Mouse (Mus musculus): ENCODE measurements around the gene Ugcg.

The Ugcg gene

DNA sequence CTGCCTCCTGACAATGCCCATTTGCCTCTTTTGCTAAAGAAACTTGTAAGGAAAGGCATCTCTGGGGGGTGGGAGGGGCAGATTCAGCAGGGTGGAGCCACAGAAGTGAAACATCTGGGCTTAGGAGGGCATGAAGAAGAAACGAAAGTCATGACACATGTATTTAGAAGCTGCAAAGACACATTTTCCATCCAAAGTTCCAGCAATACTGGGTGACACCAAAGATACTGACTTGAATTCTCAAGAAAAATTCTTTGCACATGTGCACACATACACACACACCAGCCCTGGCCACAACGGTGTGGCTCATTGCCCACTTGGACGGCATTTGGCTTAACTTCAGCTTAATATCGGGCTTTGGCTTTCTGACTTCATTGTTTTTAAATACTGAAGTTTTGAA, 35.8 kb downstream of the Ugcg start:
- DNase-seq (ENCODE audit: low read depth), result no peak

DNA sequence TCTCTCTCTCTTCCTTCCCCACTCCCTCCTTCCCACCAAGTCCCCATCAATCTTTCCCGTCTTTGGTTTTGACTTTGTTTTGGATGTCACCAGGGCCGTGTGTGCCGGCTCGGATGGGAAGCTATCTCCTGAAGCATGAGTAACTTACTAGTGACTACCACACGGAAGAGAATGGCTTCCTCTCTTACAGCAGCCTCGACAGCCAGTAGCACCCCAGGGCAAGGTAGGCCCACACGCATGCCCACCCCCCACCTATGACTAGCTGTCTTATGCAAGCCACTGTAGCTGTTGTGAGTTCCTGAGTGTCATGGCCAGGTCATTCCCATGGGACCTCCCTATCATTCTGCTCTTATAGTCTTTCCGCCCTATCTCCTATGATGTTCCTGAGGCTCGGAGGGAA, 38.0 kb downstream of the Ugcg start:
- no peak for DNase-seq (ENCODE audit: low read depth)

DNA sequence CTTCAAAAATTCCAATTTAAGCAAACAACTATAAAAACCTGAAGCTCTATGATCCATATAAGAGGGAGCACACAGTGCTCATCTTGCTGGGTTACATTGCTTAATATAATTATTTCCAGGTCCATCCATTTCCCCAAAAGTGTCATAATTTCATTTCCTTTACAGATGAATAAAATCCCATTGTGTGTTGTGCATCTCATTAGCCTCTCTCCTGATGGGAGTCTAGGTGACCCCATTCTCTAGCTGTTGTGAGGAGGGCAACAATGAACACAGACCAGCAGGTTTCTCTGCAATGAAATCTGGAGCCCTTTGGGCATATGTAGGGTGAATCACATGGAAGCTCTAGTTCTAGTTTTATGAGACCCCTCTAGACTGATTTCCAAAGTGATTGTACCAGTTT, 39.9 kb downstream of the Ugcg start:
- no peak for DNase-seq (ENCODE audit: low read depth)

DNA sequence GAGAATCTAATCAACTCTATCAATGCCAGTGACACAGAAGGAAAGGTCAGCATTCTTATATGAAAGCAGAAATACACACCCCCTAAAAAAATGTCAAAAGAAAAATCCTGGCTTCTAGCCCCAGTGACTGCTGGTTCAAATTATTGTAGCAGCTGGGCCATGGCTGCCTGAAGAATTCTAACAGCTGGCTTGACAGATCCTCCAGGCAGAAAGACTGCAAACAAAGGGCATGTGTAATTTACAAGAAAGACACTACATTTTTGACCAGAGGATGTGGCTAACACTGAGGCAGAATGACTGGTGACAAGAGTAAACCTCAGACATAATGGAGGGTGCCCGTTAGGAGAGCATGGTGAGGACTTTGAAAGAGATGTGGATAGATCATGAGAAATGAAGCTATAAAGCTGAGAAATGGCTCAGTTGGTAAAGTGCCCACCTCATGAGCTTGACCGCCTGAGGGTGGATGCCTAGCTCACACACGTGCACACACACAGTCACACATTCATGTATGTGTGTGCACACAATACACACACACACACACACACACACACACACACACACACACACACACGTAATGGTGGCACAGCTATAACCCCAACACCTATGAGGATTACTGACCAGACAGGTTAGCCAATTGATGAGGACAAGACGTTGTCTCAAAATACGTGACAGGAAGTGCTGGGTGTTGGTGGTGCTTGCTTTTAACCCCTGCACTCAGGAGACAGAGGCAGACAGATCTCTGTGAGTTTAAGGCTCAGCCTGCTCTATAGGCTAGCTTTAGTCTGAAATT, 42.4 kb downstream of the Ugcg start:
- no peak for DNase-seq (ENCODE audit: low read depth)

DNA sequence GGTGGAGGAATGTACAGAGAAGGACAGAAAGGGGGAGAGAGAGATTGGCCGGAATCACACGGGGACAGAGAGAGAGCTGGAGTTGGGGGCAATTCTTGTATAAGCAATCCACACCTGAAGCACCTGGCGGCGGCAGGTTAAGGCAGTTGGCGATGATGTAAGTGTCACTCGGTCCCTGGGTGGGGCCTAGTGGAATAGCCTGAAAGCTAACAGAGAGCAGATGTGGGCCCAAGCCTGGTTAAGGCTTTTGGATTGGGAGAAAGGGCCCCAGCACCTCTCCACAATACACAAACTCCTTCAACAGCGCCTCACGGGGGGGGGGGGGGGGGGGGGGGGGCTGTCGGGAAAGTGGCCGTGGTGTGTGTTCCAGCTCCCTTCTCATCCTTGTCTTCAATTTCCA, 45.0 kb downstream of the Ugcg start:
- no peak for DNase-seq (ENCODE audit: low read depth)

DNA sequence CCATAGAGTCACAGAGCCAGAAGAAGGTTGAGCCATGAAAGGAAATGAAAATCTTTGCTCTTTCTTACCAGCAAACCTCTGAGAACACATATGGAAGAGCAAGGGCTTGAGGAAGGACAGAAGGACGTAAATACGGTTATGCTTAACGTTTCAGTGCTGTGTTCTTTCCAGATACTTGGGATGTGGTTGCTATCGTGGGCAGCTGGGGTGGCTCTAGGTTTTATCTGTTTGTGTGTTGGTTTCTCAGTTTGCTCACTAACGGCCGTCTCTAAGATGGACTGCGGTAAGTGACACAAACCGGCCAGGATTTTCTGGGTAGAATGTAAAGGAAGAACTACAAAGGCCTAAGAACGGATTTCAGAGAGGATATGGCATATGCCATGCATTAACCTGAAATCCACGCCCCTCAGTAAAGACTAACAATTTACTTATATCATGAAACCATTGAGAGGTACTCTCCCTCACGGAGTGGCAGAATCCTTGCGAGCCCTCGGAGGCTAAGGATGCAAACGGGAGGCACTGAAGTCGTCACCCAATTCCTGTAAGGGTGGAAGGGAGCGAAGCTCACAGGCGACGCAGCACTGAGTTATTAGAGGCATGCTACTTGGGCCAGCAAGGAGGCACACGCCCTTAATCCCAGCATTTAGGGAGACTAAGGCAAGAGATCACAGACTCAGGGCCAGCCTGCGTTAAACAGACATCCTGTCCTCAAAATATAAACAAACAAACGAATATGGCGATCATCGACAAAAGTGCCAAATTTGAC, 45.6 kb downstream of the Ugcg start:
- no peak for DNase-seq (ENCODE audit: low read depth)

DNA sequence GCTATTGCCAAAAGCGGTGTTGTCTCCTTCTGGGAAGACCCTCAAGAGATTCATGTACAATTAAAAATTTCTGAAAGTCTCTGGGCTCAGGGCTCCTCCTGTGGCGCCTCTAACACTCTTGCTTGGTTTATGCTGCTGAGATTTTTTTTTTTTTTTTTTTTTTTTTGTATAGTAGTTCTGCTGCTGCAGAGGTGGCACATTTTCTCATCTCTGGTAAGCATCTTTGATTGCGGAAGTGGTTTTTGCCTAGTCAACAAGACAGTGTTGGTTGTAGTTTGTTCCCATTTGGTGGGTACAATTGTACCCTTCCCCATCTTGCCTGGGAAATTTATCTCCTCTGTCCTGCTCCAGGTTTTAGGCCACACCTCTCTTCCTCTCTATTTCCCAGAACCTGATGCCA, 47.3 kb downstream of the Ugcg start:
- no peak for DNase-seq (ENCODE audit: low read depth)

DNA sequence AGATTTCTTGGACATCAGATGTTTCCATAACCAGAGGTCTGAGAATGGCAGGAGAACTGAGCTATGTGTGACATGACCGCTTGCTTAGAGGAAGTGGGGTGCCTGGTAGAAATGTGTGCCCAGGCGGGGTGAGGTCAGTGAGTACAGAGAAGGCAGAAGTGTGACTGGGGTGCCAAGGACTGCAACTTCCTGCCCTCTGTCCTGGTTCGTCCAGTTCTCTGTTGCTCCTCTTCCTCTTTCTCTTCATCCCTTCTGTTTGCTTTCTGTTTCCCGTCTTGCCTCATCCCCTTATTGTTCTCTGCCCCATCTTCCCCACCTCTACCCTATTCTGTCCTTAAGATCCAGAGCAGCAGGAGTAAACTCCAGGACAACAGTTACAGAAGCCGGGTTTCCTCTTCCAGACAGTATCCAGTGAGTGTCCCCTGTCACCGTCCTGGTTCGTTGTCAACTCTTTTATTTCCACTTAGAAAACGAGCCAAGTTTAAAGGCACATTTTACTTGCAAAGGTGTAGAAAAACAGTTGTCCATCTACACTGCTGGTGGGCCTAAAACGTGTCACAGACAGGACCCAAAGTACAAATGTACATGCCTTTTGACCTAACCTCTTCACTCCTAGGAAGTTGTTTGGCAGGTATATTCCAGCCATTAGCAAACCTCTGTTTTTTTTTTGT, 49.7 kb downstream of the Ugcg start:
- no peak for DNase-seq (ENCODE audit: low read depth)

DNA sequence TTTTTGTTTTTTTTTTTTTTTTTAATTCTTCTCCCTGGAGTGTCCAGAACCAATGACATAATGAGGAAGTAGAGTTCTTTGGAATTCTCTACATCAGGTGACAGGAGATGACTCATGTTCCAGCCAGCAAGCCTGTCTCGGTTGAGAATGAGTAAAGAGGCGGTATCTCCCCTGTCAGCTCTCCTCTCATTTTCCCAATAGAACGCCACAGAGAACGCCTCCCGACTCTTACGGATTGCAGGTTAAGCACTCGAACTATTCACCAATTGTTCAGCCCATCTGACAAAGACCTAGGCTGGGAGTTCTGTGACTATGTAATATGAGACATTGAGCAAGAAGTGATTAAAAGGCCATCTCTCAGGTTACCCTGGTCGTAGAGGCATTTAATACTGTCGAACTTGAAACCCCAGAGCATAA, 50.3 kb downstream of the Ugcg start:
- no peak for DNase-seq (ENCODE audit: low read depth)

DNA sequence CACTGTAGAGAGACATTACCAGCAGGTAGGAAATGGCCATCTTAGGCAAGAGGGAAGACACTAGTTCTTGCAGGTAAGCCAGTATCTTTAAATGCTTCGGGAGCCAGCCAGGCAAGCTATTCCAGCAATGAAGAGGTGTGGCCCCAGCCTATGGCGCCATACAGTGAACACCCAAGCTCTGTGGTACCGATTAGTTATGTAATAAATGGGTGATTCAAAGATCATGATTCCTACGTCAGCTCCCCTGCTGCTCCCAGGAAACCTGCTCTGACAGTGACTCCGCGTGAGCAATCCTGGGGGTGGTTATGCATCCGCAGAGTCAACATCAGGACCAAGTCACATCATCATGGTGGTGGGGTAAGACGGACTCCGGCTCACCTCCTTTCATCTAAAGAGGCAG, 51.1 kb downstream of the Ugcg start:
- DNase-seq (ENCODE audit: low read depth), result no peak

DNA sequence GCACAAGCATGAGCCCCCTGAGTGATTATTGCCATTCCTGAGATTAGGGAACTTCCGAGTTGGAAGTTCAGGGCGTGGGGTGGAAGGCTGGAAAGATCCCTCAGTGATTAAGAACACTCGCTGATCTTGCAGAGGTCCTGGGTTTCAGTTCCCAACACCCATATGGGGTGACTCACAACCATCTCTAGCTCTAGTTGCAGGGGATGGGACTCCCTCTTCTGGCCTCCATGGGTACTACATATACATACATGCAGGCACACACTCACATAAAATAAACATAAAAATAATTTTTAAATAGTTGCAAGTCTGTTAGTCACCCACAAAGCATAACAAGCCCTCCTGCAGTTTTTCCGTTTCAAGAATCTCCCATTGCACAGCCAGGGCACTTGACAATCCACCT, 52.0 kb downstream of the Ugcg start:
- DNase-seq (ENCODE audit: low read depth), result no peak

DNA sequence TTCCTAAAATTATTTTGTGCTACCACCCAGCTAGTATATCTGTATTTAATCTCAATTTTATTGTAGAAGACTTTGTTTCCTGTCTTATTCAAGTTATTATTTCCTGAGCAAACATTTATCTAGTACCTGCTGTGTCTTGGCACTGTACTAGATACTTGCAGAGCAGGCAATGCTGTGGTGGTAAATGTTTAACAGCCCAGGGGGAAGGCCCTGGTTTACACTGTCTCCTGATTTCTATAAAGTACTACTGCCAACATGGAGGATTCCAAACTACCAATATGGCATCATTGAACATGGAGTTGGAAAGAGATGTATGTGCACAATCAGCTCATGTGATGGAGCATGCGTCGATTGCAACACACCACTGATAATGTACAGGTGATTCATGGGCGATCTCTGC, 53.2 kb downstream of the Ugcg start:
- DNase-seq (ENCODE audit: low read depth), result no peak

DNA sequence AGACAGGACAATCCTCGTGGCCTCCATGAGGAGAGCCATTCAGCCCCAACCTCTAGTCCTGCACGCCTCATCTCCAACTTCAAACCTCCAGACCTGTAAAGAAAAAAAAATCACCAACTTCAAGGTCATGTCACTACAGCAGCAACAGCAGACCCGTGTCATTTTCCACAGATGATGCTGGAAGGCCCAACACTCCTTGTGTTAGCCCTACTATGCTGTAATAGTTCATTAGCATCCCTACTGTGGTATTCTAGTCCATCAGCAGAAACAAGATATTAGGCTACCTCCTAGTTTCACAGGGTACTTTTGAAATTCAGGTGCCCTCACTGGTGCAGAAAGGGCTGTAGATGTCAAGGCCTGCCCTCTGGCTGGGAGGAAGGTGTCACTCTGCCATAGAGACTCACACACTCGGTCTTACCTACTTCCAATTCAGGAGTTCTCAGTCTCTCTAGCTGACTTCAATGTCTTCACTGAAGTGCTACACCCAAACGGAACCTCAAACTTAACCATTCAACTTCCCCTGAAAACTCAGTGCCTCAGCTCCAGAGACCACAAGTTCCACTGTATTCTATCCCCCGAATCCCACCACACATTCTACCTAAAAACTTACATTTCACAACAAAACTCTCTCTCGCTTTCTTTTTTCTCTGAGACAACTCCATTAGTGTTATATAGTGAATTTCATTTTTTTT, 54.9 kb downstream of the Ugcg start:
- DNase-seq (ENCODE audit: low read depth), result no peak

DNA sequence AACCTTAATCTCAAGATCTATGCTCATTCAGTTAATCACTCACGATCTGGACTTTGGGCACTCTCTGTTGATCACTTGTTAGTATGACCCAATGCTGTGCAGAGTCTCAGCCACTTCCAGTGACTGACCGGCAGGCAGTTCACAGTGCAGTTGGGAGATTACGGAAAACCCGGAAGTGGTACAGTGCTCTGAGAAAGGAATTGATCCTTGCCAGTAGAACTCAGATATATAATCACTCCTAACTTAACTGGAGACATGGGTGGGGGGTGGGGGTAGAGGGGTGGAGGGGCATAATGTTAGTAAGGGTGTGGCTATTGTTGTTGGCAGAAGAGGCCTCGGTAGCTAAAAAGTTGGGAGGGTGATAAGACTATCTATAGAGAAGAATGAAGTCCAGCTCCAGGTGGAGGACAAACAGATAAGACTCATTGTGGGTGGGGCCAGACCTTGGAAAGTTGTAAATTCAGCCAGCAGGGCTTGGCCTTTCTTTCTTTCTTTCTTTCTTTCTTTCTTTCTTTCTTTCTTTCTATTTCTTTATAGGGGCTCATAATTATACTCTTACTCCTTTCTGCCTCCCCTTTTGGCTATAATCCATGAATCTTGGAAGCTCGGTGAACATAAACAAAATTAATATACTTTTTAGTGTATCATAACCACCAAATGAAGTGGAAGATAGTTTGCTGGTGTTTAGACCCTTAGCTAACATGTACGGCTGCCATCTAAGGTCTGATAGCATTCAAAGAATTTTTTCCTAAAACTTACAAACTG, 55.9 kb downstream of the Ugcg start:
- DNase-seq (ENCODE audit: low read depth), result no peak

DNA sequence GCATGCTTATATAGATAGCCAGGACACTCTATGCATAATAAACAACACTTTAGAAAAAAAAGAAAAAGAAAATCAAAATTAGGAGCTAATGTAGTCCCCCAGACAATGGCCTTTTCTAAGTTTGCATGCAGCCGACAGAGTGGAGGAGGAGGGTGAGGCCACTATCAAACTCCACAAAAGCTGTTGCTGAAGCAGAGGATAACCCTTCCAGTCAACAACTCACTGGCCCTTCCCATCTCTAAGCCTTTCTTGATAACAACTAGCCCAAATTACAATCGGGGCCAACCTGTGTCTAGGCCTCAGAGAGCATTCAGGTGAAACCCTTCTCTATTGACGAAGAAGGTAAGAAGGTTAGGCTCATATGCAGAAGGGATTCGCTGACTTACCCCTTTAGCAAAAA, 56.7 kb downstream of the Ugcg start:
- DNase-seq (ENCODE audit: low read depth), result no peak

DNA sequence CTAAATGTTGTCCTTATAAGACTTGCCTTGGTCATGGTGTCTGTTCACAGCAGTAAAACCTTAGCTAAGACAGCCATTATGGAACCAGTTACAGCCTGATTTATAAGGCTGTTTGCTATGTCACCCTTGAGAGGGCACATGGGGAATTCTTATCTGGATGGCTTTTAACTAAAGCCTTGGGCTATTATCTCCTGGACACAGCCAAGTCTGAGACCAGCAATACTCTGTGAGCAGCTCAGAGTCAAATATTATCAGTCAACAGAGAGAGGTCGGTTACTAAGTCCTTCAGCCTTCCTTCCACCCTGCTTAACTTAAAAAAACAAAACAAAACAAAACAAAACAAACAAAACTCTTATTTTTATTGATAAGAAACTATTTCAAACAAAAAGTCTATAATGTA, 58.5 kb downstream of the Ugcg start:
- no peak for DNase-seq (ENCODE audit: low read depth)

DNA sequence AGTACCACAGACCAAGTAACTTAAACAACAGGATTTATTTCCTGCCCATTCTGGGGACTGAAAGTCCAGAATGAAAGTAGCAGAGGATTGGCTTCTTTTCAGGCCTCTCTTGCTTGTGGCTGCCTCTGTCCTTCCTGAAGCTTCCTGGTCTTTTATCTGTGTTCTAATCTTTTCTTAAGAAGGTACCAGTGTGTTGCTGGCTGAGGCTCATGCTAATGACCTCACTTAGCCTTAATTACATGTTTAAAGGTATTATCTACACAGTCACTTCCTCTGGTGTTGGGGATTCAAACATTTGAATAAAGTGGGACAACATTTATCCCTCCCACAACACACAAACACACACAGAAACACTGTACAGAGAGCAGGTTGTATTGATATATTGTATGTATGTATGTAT, 59.0 kb downstream of the Ugcg start:
- no peak for DNase-seq (ENCODE audit: low read depth)

DNA sequence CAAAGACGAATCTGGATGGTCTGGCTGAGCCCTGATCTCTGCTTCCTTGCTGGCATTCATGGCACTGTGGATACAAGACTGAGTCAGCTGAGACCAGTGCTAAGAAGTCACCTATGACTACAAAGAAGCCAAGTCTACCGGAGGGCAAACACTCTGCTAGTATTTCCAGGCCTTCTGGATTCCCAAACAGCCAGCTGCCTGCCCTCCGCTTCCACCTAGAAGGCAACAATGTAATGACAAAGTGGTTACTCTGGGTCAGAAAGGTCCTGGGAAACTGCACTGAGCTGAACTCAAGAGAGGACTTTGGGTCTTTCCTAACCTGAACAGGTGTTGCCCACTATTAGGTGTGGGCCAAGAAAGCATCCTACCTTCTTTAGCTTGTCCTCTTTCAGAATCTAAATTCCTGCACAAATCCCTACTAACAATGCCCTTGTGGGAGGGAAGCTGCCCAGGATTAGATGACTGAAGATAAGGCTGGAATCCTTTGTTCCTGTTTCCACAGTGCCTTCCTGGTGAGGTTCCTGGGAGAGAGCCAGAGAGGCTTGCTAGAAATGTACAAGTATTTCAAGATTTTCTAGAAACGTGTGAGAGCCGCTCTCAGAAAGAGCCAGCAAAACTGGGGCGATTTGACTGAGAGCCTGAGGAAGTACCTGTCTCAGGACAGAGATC, 63.5 kb downstream of the Ugcg start:
- DNase-seq (ENCODE audit: low read depth), result no peak

DNA sequence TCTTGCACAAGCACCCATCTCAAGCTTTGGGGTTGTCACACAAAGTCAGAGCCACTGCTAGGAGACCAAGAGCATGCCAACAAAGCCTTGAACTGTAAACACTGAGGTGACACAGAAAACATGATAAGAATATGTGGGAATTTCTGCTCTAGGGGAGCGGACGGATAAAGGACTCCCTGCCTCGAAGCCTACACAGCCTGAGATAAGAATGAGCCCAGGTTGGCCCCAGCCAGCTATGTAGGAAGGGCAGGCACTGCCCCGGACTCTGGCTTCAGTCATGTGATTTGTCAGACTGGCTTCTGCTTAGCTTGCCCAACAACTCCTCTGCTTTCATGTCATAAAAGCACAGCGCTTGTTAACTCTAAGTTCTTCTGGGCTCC, 64.0 kb downstream of the Ugcg start:
- DNase-seq (ENCODE audit: low read depth), result no peak

DNA sequence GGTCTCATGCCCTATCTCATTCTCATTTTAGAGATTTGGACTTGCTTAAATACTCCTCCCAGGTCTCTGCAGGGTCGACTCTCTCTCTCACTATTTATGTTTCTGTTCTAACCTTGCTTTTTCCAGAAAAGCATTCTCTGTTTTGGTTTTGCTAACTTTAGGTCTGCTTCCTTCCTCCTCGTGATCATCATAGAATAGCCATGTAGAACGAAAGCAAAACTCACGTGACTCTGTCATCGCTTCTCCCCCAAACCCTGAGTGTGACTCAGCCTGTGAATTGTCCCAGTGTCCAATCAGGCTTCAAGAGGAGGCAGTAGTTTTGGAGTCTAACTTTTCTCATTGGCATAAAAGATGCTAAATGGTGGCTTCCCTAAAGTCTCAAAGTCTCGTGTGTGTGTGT, 65.3 kb downstream of the Ugcg start:
- DNase-seq (ENCODE audit: low read depth), result no peak

DNA sequence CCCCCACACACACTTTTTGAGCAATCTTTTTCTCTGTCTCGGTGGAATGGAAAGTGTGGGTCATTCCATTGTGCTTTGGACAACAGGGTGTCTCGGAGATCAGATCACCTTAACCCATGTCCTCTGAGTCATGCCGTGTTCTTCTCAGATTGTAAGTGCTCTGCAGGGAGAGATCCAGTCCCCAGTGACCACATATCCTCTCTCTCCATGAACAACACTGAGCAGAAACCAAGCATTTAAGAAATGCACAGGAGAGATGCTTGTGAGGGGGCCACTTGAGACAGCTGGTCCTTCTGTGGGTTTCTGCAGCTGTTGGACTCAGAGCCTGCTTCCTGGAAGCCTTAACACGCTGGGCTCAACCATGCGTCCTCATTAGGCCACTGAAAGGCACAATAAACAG, 66.9 kb downstream of the Ugcg start:
- no peak for DNase-seq (ENCODE audit: low read depth)

Measured in c-Kit-positive CD71-negative TER-119-negative erythroid progenitor cells, embryonic 14.5 days (primary cell).